Mouse (Mus musculus) heart, postnatal 10 days (tissue): ENCODE results near the gene Nrd1. TPM values are rescaled to one million over a fixed set of nuclear protein-coding genes. Genes with fewer than 3 reads are reported as not detected.

Experiments used
- DNase-seq, 2 experiments: peaks; one replicate each; pipeline ENCODE4 v3.0.0; 2021
- intact Hi-C: fragments of 180-260 bp; cut with DNase I; formaldehyde crosslinking; loops from one replicate; pipeline ENCODE4 v1.15.1; 2025
- total RNA-seq, 2 experiments: library from RNA; stranded (reverse); gene quantifications; 2 replicates each; pipeline ENCODE4 v1.2.3; 2021

Nrd1 gene
- 100 to 1,000 TPM in 1 of 2 experiments, 10 to 100 TPM in 1; 88.8 to 101 TPM for total RNA-seq

DNA sequence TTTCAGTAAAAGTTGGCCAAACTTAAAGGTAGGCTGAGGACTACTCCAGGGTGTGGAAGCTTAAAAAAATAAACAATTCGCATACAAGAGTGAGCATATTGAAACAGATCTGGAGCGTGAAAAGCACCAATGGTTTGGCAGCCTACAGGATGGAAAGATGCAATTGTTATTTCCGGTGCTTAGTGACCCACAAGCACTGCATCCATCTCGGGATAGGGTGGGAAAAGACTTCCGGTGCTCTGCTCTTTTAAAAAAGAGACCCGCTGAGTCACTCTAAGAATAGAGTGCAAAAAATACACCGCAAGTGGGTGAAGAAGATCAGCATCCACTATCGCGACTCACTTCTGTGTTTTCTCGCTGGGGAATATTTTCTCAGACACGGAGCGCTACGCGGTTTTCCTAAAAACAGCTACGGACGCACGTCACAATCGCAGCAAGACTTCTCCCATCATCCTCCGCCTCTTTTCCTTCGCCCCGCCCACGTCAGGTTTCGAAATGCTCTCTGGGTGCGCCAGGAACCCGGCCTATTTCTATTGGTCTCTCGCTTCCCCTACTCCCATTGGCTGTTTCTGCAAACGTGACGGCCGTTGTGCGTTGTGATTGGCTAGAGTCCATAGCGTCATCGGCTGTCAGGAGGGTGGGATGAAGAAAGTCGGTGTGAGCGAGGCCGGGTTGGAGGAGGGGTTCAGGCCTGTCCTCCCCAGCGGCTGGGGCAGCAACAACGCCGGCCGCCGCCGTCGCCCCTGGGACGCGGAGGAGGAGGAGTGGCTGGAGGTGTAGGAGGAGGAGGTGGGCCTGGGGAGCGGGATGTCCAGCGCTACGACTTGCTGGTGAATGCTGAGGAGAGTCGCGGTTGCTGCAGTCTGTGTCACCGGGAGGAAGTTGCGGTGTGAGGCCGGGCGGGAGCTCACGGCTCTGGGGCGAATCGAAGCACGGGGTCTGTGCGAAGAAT is at the start of gene Nrd1:
Gene Nrd1, plus strand, starts transcription at position 657 of the 952 bp plus-strand sequence.
- intact Hi-C loops, result no loop called here
- DNase-seq, result peak; percentile 100

DNA sequence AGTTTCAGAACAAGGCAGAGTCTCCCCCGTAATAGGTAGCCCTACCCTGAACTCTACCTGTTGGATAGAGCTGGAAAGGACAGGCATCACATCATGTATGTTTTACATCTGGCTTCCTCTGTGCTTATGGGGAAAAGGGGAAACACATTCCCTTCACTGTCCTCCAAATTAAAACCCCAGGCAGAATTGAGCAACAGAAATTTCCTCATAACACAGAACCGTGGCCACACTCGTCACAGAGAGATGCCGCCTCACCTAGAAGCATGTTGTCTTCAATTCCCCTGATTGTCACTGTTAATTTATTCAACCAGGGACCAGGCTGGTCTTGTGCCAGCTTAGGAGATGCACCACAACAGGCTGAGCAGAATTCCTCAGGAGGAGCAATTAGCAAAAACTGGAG is 48.8 kb upstream of the Nrd1 start:
- intact Hi-C loops, result no loop called here
- DNase-seq, result no peak

DNA sequence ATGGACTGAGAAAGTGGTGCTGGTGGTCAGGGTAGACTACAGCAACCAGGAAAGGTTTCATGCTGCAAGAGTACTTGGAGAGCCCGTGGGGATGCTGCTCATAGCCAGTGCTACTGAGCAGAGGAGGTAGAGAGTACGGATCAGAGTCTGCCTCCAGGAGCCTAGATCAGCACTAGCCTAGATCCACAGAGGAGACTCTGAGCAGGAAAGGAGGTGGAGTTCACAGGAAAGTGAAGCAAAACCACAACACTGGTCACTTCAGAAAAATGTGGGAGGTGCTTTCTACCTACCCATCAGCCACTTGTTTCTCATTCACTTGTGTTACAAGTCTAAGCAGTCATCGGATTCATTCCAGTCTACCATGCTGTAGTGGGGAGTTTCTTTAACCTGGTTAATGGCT is 40.8 kb upstream of the Nrd1 start:
- intact Hi-C loops, result no loop called here

DNA sequence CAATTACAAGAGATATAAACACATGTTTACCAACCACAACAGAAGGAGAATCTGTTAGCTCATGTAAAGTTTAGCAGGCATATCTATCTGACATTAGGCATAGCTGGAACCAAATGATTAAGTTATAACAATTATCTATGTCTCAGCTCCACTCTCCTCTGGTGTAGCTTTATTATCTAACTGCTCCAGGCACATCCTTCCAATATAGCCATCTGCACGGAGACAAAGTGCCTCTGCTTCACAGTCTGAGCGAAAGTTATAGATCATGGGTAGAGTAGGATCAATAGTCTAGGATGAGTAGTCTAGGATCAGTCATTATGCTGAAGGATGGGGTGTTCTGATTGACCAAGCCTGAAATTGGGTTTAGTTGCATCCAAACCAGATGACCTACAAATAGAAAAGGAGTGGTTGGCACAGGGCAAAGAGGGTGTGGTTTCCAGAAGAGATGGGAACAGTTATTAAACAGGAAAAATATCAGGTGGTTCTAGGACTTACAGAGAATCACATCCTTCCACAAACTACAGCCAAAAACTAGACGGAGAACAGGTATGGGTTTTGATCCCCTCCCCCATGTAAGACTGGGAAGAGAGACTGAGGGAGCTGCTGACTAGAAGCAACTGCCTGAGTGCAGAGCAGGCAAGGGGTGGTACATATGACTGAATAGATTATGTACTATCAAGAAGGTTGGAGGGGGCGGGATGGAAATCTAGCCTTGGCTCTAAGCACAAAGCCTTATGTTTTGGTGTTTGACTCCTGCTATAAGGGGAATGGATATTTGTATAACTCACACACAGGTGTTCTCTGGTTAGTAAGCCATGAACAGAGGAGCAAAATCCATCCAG is 39.6 kb upstream of the Nrd1 start:
- no peak for DNase-seq
- intact Hi-C loops, result no loop called here

More for the DNA sequence above, 40.8 kb upstream of the Nrd1 start:
- no peak for DNase-seq

- no peak for DNase-seq
- intact Hi-C loops, result no loop called here
Measured at GRCm38 (mm10) chr4:108963017-108963416, 37.4 kb upstream of the Nrd1 start.

GRCm38 (mm10) chr4:108969517-108969916 is 30.9 kb upstream of the Nrd1 start:
- intact Hi-C loops, result loop anchor here (5.0 kb wide), 1 partner anchor 47 kb away; no protein-coding TSS in a partner anchor

DNA sequence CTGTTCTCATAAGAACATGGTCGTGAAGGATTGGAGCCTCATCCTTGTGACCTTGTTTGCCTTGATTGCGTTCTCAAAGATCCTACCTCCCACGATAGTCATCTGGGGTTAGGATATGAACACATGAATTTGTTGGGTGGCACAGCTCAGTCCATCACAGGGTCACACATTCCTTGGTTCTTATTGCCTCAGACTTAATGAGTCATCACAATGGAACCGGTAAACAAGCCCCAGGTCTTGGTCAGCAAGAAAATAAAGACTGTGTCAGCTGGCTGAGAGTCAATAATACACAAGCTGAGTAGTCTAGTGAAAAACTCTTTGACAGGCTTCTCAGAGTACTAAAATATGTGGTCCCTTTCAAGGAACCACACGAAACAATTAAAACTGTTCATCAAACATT is 29.4 kb upstream of the Nrd1 start:
- intact Hi-C loops, result loop anchor here (10.0 kb wide), 1 partner anchor 276 kb away; no protein-coding TSS in a partner anchor

More at GRCm38 (mm10) chr4:108969517-108969916, 30.9 kb upstream of the Nrd1 start:
- no peak for DNase-seq

DNA sequence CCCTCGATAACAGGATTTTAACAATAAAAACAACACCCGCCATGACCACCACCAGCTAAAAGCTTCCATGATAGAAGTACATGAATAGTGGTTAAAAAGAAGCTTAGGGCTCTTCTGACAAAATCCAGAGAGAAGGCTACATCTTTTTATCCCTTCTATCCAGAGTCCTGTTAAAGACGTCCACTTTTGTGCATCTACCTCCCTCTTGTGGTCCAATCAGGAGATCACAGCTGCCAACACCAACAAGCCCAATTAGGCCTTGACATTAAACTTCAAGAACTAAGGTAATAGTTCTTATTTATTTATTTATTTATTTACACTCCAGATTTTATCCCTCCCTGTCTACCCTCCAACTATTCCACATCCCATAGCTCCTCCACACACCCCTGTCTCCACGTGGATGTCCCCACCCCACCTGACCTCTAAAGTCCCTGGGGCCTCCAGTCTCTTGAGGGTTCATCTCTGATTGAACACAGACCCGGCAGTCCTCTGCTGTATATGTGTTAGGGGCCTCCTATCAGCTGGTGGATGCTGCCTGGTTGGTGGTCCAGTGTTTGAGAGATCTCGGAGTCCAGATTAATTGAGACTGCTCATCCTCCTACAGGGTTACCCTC is 23.9 kb upstream of the Nrd1 start:
- intact Hi-C loops, result loop anchor here (1.0 to 10.0 kb wide), 3 partner anchors 106 to 282 kb away; no protein-coding TSS in a partner anchor
- peak; percentile 56 to 70 for DNase-seq

More for the DNA sequence above, 29.4 kb upstream of the Nrd1 start:
- DNase-seq, result no peak

GRCm38 (mm10) chr4:108986833-108987472 is 13.5 kb upstream of the Nrd1 start:
- DNase-seq, result no peak
- intact Hi-C loops, result no loop called here

- DNase-seq, result no peak
- intact Hi-C loops, result no loop called here
Measured at GRCm38 (mm10) chr4:108987473-108987842, 13.0 kb upstream of the Nrd1 start.

- intact Hi-C loops, result no loop called here
- no peak for DNase-seq
Measured at GRCm38 (mm10) chr4:108989430-108989829, 11.0 kb upstream of the Nrd1 start.

DNA sequence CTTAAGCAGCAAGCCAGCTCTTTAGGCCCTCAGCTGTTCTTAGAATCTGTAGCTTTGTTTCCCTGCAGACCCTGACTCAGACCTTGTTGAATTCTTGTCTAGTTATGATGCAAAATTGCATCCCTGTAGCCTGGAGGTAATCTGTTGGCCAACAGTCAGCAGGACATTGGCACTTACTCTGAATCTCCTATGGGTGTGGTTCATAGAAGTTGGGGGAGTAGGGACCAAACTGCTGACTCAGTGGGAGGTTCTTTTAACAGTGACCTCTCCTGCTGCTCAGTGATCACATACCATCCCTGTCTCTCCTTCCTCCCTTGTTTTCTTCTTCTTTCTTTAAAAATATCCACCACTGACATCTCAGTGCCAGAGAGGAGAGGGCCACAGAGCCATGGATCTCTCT is 10.4 kb upstream of the Nrd1 start:
- DNase-seq, result no peak
- intact Hi-C loops, result no loop called here

GRCm38 (mm10) chr4:108990571-108990970 is 9.9 kb upstream of the Nrd1 start:
- intact Hi-C loops, result no loop called here
- DNase-seq, result no peak

GRCm38 (mm10) chr4:108991811-108992210 is 8.6 kb upstream of the Nrd1 start:
- intact Hi-C loops, result no loop called here
- no peak for DNase-seq

- no peak for DNase-seq
- intact Hi-C loops, result no loop called here
Measured at GRCm38 (mm10) chr4:108992978-108993377, 7.5 kb upstream of the Nrd1 start.

GRCm38 (mm10) chr4:109000961-109001360 is 506 bp downstream of the Nrd1 start:
- DNase-seq, result no peak
- intact Hi-C loops, result no loop called here

DNA sequence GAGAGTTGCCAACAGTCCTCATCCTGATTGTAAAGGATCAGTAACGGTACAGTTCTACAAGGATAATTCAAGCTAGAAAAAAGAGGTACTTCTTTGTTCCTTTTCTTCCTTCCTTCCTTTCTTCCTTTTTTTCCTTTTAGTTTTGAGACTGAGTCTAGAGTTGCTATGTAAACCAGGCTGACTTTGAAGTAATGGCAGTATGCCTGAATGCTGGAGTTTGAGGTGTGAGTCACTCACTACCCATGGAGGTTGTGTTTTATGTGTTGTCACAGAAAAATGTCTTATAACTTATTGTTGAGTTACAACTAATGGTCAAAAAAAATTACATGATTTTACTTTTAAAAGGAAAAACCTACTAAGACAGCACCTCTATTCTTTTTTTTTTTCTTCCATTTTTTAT is 7.6 kb downstream of the Nrd1 start:
- DNase-seq, result no peak
- intact Hi-C loops, result no loop called here

GRCm38 (mm10) chr4:109014091-109014490 is 13.6 kb downstream of the Nrd1 start:
- intact Hi-C loops, result no loop called here
- no peak for DNase-seq

DNA sequence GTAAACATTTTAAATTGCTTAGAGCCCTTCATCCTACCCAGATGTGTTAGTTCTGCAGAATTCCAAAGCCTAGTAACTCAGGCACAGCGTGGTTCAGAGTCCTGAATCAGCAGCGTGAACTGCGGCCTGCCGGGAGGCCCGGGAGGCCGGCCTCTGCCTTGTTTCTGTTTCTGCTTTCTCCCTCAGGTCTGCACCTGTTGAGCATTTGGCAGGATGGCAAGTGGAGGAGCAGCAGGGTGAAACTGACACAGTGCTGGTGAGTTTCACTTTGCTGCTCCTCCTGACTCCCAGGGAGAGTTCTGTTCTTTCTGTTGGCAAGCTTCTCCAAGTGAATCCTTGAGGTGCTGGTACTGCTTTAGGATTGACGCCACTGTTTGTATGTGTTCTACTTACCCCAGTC is 17.0 kb downstream of the Nrd1 start:
- intact Hi-C loops, result no loop called here
- no peak for DNase-seq

GRCm38 (mm10) chr4:109019301-109019700 is 18.8 kb downstream of the Nrd1 start:
- DNase-seq, result no peak
- intact Hi-C loops, result no loop called here
